Mouse (Mus musculus) cerebellum, adult 11-12 months (tissue): ENCODE results near the gene Dao.

ENCODE experiments used
- DNase-seq: peaks from one replicate; pipeline ENCODE4 v3.0.0; 2022

Dao gene

DNA sequence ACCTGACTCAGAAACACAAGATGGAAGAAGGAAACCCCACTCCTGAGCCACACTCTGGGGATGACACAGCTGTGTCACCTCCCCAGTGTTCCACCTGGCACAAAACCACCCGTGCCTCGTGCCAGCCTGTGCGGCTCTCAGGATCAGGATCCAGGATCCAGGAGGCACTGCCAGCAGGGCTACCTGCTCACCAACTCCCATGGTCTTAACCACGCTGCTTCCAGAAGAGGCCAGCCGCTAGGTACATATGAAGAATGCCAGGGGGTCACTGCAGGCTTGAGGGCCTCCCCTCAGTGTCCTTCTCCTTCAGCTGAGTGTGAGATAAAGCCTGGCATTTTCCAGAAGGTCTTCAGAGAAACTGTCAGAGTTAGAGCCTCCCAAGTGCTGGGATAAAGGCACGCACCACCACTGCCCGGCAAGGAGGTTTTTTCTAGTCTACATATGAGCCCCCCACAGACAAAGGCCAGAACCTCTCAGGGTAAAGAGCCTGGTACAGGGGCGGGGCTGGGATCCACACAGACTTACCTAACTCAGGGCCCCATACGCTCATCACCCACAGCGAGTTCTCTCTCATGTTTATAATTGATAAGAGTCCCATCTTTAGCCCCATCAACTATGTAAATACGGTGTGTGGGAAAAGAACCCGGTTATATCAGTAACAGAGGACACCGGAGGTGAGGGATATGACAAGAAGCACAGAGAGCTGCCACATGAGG is 19.3 kb upstream of the Dao start:
- DNase-seq, result no peak

GRCm38 (mm10) chr5:113985737-113986136 is 17.8 kb upstream of the Dao start:
- no peak for DNase-seq

DNA sequence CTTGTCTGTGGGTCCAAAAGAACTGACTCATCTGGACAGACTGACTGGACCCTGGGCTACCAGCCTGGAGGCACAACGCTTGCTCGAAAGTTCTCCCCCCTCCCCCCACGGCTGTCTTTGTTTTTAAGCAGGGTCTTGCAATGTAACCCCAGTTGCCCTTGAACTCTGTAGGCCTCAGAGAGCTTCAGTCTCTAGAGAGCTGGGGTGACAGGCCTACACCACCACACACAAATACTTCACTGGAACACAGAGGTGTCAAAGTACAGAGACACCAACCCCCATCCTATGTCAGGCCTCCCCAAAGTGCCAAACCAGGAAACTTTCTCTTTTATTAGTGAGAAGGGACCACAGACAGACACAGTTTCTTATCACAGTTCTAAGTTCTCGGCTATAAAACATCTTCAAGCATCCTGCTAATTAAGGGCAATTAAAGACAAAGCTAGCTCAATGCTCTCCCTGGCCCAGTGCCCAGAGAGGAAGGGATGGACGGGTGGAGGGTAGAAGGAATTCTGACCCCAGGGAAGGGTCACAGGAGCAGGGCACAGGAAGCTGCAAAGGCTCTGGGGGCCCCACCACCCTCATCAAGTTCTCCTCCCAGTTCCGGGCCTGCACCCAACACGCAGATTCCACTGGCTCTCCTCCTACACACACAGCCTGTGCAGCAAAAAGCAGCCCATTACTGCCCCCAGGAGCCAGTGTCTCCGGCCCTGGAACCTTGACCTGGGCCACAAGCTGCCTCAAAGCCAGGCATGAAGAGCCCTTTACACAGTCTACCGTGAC is 17.1 kb upstream of the Dao start:
- no peak for DNase-seq

- no peak for DNase-seq
These were observed 14.0 kb upstream of the Dao start for GRCm38 (mm10) chr5:113989437-113990024.

DNA sequence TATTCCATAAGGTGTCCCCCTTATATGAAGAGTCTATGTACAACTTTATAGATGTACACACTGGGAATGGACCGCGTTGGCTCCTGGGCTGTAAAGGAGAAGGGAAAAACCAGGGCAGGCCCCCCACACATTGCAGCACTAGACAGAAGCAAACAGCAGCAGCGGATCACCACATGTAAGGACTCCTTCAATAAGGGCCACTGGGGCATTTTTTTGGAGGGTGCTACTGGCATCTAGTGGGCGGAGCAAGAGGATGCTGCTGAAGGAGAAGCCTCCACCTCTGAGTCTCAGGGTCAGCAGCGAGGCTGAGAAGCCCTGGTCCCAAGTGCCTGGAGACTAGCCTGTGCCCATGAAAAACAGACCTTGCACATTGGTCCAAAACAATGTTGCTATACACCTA is 12.9 kb upstream of the Dao start:
- DNase-seq, result no peak

DNA sequence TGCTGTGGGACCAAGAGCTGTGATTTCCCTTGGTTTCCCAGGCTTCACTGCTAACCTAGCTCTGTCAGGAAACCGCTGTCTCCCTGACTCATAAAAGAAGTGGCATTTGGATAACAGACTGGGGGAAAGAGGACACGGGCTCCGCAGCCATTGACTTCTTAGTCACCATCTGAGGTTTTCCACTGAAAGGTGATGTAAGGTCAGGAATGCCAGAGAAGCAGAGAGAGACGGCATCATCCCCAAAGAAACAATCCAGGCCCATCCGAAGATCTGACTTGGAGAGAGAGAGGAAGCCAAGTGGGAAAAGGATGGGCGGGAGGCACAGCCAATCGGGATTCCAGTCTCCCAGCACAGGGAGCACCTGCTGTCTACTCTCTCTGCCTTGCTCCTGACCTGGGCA is 12.4 kb upstream of the Dao start:
- DNase-seq, result no peak

DNA sequence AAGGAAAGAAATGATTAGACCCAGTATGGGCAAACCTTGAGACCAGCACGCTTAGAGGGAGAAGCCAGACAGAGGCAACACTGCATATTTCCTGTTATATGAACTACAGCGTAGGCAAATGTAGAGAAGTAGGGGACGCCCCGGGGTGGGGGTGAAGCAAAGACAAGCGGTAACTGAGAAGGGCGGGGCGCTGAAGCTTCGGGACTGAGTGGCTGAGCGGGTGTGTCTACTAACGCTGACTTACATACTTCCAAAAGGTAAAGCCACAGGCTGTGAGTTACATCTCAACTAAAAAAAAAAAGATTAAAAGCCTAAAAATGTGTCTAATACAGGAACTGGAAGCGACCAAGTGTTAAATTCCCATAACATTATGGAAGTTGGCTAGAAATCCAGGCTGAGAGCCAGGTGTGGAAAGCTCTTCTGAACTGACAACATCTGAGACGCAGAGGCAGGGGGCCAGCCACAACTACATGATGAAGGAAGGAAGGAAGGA is 11.1 kb upstream of the Dao start:
- no peak for DNase-seq

- DNase-seq, result peak; percentile 71
These were observed 10.4 kb upstream of the Dao start for GRCm38 (mm10) chr5:113993031-113993486.

DNA sequence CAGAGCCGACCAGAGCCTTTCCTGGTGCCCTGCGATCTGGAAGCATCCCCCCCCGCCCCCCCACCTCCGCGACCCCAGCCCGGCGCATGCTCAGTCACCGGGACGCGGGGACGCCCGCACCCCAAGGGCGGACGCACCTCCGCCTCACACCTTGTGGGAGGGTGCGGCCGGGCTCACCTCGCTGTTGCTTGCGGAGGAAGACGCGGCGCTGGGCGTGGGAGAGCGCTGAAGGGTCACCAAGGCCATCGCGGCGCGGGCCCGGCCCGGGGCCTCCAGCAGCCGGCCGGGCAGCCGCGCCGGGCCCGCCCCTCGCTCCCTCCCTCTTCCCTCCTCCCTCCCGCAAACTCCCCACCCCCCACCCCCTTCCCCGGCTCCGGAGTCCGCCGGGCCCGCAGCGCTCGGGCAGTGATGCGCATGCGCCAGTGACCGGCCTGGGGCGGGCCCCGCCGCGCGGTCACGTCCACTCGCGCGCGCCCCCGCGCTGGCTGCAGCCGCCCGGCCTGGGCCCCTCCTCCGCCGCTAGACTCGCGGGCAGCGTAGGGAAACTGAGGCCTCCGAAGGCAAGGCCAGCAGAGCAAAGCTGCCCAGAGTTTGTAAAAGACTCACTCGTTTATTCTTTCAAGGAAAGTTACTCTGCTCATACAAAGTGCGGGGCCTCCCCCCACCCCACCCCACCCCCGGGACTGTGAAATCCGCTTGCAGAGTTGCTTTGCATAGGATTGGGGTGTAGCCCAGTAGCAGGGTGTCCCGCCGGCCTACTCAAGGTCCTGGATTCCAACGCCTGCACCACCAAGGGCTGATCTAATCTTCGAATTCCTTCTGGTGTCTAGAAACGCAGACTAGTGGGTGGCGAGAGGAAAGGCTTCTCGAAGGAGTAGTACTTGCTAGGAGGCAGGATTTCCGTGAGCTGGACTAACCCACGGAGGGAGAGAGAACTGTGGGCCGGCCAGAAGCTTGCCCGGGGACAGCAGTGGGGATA is 9.7 kb upstream of the Dao start, which contains the start of gene Ssh1:
Gene Ssh1 (minus strand): TSS at position 408 of the 979 bp plus-strand sequence.
- DNase-seq, result peak; percentile 88

GRCm38 (mm10) chr5:113996458-113996857 is 7.0 kb upstream of the Dao start:
- no peak for DNase-seq

GRCm38 (mm10) chr5:113999382-113999781 is 4.1 kb upstream of the Dao start:
- DNase-seq, result no peak

DNA sequence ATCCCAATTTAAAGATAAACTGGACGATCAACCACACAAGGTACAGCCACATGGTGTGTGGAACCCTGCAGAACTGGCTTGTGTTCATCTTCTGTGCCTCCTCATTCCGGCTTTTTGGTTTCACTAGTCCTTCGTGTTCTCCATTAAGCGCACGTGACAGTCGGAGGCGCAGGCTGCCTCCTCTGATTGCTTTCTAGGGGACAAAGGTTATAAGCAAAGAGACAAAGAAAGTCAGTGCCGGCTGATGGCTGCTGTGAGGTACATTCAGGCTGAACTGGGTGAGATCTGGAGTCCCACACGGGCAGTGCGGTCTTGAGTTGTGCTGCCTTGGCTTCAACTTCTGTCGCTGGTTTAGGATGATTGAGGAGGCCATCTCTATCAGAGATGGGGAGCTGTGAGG is 1.1 kb downstream of the Dao start:
- no peak for DNase-seq

GRCm38 (mm10) chr5:114005100-114005499 is 1.6 kb downstream of the Dao start:
- no peak for DNase-seq

DNA sequence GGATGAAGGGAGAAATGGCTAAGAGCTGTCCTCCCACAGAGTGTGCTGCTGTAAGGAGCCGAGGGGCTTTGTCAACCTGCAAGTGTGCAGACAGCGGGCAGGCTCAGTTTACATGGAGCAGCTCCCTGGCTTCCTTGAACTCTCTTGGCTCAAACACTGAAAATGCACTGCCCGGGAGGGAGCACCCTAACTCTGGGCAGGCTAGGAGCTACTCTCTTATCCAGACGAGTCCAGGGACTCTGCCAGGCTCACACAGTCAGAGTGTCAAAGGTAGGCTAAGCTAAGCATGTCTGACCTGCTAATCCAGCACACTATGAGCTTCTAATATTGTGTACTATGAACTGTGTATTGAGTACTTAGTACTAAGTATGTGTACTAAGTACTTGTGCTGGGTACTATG is 3.5 kb downstream of the Dao start:
- DNase-seq, result no peak

GRCm38 (mm10) chr5:114007753-114008453 is 4.4 kb downstream of the Dao start:
- peak; percentile 48 for DNase-seq

DNA sequence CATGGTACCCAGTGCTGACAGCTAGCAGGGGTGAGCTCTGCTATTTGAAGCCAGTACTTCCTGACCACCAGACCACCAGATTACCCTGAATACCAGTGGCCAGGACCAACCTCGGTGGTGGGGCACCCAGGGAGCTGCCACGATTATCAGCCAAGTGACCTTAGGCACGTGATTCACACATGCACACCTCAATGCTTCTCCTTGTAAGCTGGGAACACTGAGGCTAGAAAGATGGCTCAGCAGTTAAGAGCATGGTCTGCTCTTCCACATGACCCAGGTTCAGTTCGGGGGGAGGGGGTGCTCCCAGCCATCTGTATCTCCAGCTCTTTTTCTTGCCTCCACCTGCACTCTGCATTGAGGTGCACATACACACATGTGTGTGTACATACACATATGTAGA is 5.5 kb downstream of the Dao start:
- DNase-seq, result no peak

GRCm38 (mm10) chr5:114015121-114015520 is 11.6 kb downstream of the Dao start:
- DNase-seq, result no peak

GRCm38 (mm10) chr5:114024390-114024789 is 20.9 kb downstream of the Dao start:
- DNase-seq, result no peak

- DNase-seq, result no peak
These were observed 21.4 kb downstream of the Dao start for GRCm38 (mm10) chr5:114024885-114025284.

DNA sequence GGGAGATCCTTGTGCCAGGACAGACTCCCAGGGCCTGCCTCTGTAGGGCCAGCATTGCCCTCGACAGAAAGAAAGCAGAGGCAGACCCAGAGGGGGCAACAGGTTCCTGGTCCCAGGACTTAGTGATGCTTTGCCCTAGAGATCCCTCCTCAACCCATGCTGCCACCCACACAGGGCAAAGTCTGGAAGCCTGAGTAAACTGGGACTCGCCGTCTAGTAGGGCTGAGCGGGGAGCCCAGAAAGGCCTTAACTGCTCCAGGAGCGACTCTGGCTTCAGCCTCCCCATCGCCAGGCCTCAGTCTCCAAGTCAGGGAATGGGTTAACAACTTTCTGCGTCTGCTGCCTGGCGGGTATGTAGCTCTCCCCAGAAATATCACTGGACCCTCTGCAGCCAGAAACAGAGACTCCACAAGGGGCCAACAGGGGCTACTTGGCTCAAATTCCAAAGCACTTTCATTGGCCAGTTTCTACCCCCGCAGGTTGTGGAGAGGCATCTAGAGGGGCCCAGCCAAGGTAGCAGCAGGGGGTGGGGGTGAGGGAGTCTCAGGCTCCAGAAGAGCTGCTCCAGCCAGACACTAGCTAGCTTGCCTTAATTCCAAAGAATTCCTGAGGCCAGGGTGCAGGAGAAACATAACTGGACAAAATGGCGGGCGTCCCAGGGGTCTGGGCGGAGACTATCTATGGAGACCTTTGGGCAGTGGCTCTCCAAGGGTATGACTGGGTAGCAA is 23.9 kb downstream of the Dao start:
- no peak for DNase-seq

DNA sequence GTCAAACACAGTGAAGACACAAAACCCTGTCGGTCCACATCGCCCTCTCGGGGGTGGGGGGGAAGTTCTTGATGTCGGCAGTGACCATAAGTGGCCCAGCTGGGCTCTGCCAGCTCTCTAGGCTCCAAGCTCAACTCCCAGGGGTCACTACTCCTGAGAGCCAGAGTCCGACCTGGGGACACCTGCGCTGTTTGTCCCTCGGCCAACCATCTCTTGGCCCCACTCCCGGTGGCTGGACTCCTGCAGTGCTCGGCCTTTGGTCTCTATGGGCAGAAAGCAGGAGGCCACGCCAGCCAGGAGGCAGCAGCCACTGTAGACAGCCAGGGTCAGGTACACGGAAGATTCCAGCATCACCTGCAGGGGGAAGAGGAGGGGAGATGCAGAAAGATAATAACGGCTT is 24.6 kb downstream of the Dao start:
- peak; percentile 79 for DNase-seq
